ENCODE assay signal across 10 mouse cellular contexts in the genomic region with DNA sequence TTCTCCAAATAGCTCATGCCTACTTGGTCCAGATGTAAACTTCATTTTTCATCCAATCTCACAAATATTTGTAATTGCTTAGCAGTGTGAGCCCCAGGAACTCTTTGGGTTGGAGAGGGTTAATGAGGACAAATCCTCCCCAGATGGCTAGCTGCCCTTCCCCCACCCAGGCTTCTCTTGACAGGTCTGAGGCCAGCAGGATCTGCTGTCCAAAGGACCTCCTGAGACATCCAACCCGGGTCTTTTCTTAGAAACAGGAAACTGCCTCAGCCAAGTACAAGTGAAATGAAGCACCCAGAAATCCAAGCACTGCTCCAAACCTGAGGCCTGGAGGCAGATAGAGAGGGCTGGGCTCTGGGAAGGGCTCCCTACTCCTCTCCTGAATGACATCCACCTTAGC.
DNase-seq lines count a peak whose midpoint lies in the region; ATAC-seq lines count a peak whose summit lies in the region.
"Had no signal": no experiment of that assay in that cellular context is flagged by ENCODE, and none has a peak within 500 bp of the region (broad histone marks: within the 10 kb centered on the region; RNA-seq: fewer than 3 reads in every experiment).

No protein-coding gene starts in this region.

- H3K4me1 ChIP-seq in lung, embryonic 16.5 days (replicated peaks; ENCODE audit: control insufficient read depth, insufficient read depth, low read length): peaks cover 6% of the 10 kb centered on the region
- H3K4me1 ChIP-seq in forebrain, embryonic 12.5 days: peaks cover 7% of the 10 kb centered on the region
- H3K4me1 ChIP-seq: neural tube, embryonic 12.5 days had no signal

- DNase-seq in adrenal gland, adult 2 months: peak; percentile 34
- no peak for DNase-seq in adrenal gland, postnatal 4 days (ENCODE audit: low spot score in 2 of 2)
- peak; percentile 11 for DNase-seq in embryo, embryonic 11.5 days (ENCODE audit: low read depth, low spot score)
- peak; percentile 54 to 66 for DNase-seq in heart, postnatal 36 days
- DNase-seq in layer of hippocampus, adult 9-10 months (ENCODE audit: low spot score): no peak

- H3K36me3 ChIP-seq in lung, embryonic 16.5 days (ENCODE audit: control insufficient read depth, insufficient read depth, low read length): no peaks in the 10 kb centered on the region
- H3K36me3 ChIP-seq in forebrain, embryonic 12.5 days (replicated peaks): no peaks in the 10 kb centered on the region
- H3K36me3 ChIP-seq: heart, embryonic 15.5 days; neural tube, embryonic 12.5 days had no signal

- ATAC-seq in lung, embryonic 16.5 days (ENCODE audit: low read depth): peak; percentile 57
- no peak for ATAC-seq in megakaryocyte, adult 5-6 weeks (ENCODE audit: poor library complexity, severe bottlenecking)
- no peak for ATAC-seq in forebrain, embryonic 12.5 days (ENCODE audit: low FRiP score)

- intact Hi-C loops in heart, postnatal 36 days (cut with DNase I): no loop called here

- H3K4me2 ChIP-seq in lung, embryonic 16.5 days (ENCODE audit: low read depth, low read length): no peak overlapping the region
- H3K4me2 ChIP-seq in forebrain, embryonic 12.5 days: no peak overlapping the region
- H3K4me2 ChIP-seq: heart, embryonic 15.5 days; neural tube, embryonic 12.5 days had no signal

- no peak overlapping the region for H3K27ac ChIP-seq in lung, embryonic 16.5 days (ENCODE audit: low read length)
- no peak overlapping the region for H3K27ac ChIP-seq in forebrain, embryonic 12.5 days
- H3K27ac ChIP-seq: heart, embryonic 15.5 days; neural tube, embryonic 12.5 days had no signal

- H3K9me3 ChIP-seq in lung, embryonic 16.5 days (ENCODE audit: control insufficient read depth, low read length): no peaks in the 10 kb centered on the region
- no peaks in the 10 kb centered on the region for H3K9me3 ChIP-seq in forebrain, embryonic 12.5 days
- H3K9me3 ChIP-seq: heart, embryonic 15.5 days; neural tube, embryonic 12.5 days had no signal

- no peak overlapping the region for H3K9ac ChIP-seq in lung, embryonic 16.5 days (ENCODE audit: low read length)
- H3K9ac ChIP-seq in forebrain, embryonic 12.5 days: no peak overlapping the region
- H3K9ac ChIP-seq: heart, embryonic 15.5 days; neural tube, embryonic 12.5 days had no signal

- H3K4me3 ChIP-seq in lung, embryonic 16.5 days (ENCODE audit: low read length): no peak overlapping the region
- no peak overlapping the region for H3K4me3 ChIP-seq in forebrain, embryonic 12.5 days (replicated peaks)
- H3K4me3 ChIP-seq: heart, embryonic 15.5 days; neural tube, embryonic 12.5 days had no signal

- H3K27me3 ChIP-seq in lung, embryonic 16.5 days (ENCODE audit: control insufficient read depth, insufficient read depth, low read depth, low read length): no peaks in the 10 kb centered on the region
- no peaks in the 10 kb centered on the region for H3K27me3 ChIP-seq in forebrain, embryonic 12.5 days
- H3K27me3 ChIP-seq: heart, embryonic 15.5 days; neural tube, embryonic 12.5 days had no signal

- WGBS in lung, embryonic 16.5 days: 7% methylated on average over 1 of the region's 1 CpGs
- 22% methylated on average over 1 of the region's 1 CpGs for WGBS in forebrain, embryonic 12.5 days

Comparison
In these comparisons a context has a peak if more than half of its experiments do, and no peak if none do; other contexts are left out.
1. DNase-seq: peak in adrenal gland, adult 2 months (single experiment), embryo, embryonic 11.5 days (single experiment) and heart, postnatal 36 days (2 of 2); none in adrenal gland, postnatal 4 days (0 of 2) and layer of hippocampus, adult 9-10 months (single experiment).